Mouse (Mus musculus): ENCODE results near the gene Gm42517.

The Gm42517 gene

DNA sequence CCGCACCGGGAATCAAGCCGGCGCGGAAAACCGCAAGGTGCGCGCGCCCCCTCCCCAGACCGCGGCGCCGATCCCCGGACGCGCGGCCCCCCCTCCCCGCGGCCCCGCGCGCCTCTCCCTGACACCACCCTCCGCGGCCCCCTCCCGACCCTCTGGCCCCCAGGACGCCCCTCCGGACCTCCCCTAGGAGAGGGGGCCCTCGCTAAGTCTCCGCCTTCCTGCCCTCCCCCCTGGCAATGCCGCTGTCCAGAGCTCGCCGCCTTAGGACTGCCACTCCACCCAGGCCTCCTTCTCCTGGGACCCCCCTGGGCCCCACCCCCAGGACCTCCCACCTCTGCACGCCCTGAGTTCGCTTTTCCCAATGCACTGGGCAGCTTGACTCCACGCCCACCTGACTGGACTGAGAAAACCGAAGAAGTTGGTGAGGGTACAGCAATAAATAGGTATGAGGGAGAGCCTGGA, at the start of gene Gm42517:
TSS of gene Gm42517 (minus strand) at position 52 of the 462 bp plus-strand sequence.
- no peak for DNase-seq (ENCODE audit: low spot score)

DNA sequence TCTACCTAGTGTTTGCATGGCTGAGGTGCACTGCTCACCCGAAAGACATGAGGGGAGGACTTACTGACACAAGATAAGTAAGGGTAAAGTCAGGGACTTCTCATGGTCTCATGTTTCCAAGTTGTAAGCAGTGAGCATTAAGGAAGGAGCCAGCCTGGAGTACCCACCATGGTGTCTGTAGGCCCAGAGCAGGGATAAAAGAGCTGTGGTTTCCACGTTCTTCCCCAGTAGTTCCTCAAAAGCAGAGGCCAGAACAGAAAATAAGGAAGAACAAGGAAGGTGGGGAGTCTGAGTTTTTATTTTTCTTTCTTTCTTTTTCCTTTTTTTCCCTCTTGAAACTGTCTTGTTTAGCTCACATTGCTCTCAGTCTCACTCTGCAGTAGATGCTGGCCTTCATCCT, 47.0 kb upstream of the Gm42517 start:
- DNase-seq (ENCODE audit: low spot score) = no peak

DNA sequence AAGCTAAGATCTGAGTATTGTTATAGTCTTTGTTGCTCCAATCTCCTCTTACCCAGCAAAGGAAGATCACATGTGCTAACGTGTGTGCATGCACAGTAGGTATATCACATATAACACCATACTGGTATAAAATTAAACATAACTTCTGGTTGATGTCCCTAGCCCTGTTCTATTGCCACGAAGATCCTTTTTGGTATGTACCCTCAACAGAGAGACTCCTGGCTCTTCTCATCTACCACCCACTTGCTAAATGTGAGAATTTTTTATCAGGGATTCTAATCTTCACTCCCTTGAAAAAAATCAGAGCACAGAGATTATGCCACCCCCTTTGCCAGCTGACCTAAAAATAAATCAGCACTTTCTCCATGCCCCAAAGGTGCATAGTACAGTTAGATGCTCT, 39.3 kb upstream of the Gm42517 start:
- no peak for DNase-seq (ENCODE audit: low spot score)

DNA sequence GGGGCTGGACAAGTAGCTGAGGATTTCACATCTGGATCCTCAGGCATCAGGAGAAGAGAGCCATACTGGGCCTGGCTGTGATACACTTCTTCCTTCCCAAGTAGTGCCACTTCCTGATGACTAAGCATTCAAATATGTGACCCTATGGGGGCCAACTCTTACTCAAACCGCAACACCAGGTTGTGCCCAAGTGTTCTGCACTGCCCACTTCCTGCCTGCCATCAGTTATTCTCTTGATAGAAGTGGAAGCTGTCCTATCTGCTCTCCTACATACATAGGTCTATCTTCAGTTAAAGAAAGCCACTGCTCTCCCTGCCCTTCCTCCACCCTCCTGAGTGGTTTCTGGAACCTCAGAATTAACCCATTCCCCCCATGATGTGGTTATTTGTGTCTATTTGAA, 37.7 kb upstream of the Gm42517 start:
- no peak for DNase-seq (ENCODE audit: low spot score)

DNA sequence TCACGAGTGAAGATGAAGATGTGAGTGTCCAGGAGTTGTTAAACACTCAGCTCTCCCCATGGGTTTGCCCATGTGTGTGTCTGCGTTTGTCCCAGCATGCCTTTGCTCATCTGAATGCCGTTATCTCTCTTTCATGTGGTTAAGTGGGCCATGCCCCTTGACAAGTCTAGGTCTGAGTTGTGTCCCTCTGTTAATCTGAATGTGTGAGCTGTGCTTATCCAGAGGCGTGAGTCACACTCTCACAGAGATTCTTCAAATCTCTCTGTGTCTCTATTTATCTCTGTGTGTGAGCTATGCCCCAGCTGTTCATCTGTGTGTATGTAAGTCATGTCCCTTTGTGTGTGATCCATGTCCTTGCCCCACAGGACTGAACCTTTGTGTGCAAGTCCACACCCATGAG, 35.7 kb upstream of the Gm42517 start:
- DNase-seq (ENCODE audit: low spot score) = no peak

DNA sequence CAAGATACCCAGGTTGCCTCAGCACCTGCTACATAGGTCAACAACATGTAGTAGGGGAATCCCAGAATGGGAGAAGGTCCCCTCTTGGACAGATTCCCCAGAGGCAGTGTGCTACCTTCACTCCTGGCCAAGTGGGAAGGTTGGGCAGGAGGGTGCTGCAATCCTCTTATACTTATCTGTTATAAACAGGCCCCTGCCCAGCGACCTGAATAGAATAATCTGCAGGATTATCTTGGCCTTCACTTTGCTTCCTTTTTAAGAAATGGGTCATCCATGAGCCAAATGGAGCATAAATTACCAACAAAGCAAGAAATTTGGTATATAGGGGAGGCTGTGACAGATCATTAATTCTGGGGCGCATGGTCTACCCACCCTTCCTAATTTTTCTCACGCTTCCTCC, 22.0 kb upstream of the Gm42517 start:
- DNase-seq (ENCODE audit: low spot score) = no peak

DNA sequence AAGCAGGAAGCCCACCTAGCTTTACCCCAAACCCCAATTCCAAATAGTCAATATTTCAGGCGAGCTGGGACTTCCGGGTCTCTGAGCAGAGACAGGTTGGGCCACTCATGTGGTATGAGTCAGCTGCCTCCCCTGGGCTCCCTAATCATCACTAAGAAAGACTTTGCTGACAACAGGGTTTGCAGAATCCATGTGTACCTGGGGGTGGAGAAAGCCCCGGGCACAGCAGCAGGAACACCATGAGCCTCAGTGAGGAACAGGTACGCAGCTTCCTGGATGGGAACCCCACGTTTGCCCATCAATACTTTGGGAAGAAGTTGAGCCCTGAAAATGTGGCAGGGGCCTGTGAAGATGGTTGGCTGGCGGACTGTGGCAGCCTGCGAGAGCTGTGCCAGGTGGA, 20.5 kb upstream of the Gm42517 start, which contains the start of gene Pde6b:
TSS of gene Pde6b (plus strand) at position 191 of the 400 bp plus-strand sequence.
- DNase-seq (ENCODE audit: low spot score) = no peak

DNA sequence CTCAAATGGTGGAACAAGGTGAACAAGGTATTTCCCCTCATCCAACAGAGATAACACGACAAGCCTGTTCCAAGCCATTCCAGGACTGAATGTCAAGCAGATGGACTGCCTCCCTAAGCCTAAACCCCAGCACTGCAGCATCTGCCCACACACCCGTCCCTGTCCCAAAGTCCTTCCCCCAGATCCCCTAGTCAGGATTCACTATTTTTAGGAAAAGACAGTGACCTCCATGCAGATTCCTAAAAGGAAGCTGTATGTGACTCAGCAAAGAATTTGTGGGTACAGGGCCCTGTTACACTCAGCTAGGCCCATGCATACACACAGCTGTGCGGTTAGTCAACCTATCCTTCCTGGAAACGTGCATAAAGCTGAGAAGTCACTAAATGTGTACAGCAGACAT, 18.7 kb upstream of the Gm42517 start:
- DNase-seq (ENCODE audit: low spot score) = no peak

DNA sequence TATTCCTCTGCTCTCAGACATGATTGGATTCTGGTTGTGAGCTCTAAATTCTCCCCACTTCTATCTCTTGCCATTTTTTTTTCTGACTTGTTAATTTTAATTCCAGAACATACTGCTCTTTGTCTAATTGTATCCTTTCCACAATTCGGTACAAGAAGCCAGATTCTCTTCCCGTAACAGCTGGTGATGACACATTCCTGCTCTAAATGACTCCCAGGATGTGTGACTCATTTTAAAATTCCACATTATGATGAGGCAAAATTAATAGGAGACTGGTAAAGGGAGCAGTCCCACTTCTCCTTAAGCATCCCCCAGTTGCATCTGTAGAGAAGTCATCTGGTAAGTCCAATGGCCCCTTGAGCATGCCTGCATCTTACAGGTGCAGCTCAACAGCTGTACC, 17.9 kb upstream of the Gm42517 start:
- no peak for DNase-seq (ENCODE audit: low spot score)

DNA sequence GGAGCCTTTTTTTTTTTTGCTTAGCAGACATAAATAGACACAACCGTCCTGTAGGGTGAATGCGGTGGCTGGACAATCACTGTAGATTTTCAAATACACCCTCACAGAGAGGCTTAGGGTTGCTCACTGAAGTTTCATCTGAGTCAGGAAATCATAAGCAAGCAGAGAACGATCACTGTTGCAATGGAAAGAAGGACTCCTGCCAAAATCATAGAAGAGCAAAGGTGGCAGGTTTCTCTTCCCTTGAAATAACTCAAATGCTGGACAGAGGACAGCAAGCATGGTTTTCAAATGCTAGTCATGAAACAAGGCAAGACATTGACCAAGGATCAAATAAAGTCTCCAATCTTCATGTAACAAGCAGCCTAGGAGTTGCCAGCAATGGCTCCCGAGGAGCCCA, 10.6 kb upstream of the Gm42517 start:
- no peak for DNase-seq (ENCODE audit: low spot score)

DNA sequence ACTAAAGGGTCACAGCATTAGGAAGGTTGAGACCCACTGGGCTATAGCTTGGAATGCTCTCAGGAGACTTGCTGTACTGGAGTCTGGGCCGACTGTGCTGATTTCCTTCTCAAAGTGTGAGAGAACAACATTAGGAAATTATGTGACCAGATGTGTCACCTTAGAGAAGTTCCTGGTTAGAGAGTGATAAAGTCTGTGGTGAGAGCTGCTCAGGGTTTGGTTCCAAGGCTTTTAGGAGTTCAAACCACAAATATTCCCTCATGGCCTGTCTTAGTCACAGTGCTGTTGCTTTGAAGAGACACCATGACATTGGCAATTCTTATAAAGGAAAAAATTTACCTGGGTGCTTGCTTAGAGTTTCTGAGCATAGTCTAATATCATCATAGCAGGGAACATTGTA, 8.3 kb upstream of the Gm42517 start:
- no peak for DNase-seq (ENCODE audit: low spot score)

DNA sequence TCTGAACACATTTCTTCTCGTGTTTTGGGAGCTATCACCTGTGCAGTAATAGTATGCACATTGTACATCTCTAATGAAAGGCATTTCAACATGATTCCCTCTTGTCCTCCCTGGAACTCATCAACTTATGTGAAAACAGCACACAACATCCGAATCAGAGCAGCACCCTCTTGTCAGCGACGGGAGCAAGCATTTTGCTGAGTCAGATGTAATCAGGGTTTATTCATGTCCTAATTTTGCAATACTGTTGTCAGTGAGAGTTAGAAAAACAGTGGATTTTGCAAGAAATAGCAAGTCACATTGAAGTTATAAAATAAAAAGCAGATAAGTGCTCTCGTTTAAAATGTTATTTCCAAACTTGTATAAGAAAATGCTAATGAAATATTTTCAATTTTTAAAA, 6.4 kb upstream of the Gm42517 start:
- DNase-seq (ENCODE audit: low spot score) = no peak

DNA sequence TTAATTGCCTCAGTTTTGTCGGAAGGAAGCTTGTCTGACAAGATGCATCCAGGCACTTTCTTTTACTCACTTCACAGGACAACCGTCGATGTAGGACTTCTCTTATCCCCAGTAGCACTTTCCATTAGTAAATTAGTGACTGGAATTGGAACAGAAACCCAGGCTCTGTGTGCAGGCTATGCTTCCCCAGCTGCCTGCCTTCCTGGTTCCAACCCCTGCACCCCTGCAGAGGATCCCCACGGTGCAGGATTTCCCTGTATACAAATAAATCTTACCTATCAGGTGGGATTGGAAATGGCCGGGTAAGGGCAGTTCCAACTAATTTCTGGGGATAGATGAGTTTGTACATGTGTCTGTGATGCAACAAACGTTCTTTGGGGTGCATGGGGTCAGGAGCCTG, 2.2 kb upstream of the Gm42517 start:
- DNase-seq (ENCODE audit: low spot score) = no peak

DNA sequence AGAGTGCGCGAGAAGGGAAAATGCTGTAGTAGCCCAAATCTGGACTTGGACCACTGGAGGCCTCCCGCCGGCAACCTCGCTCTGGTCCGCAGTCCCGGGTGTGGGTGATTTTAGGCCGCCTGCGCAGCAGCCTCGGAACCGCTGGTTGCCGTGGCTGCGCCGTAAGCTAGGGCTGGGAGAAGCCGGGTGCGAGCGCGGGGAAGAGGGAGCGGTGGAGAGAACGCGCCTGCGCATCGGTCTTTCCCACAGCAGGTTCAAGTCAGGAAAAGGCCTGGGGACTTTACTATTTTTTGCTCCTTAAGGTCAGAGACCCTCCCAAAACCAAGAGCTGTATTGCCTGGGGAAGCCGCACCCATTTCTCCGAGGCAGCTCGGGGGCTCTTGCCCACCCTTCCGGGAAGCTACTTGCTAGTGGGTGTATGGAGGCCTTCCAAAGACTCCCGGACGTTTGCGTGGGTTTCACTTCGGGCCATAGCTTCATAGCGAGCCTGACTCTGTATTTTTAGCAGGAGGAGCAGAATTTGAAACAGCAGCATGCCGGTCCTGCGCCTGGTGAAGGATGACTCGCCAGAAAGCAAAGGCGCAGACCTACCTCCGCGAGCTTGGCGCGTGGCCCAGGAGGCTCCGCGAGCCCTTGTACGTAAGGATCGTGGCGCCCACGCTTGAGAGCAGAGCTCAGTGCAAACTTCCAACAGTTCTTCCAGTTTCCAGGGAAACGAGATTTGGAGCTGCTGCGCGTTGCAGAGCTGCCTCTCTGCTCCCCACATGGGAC, 1.3 kb upstream of the Gm42517 start:
- no peak for DNase-seq (ENCODE audit: low spot score)

DNA sequence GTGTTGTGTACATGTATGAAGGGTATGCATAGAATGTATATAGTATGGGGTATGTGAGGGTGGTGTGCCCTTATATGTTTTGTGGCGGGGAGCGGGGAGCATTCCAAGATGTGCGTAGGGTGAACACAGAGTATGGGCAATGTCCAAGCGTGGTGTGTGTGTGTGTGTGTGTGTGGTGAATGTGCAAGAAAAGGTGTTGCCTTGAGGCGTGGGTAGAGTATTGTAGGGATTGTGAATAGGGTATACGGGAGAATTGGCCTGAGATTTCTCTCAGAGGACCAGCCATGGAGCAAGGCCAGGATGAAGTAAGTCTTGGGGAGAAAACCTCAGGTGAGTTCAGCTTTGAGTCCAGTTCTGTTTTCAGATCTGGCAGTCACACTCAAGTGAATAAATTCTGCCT, 724 bp upstream of the Gm42517 start:
- DNase-seq (ENCODE audit: low spot score) = no peak

DNA sequence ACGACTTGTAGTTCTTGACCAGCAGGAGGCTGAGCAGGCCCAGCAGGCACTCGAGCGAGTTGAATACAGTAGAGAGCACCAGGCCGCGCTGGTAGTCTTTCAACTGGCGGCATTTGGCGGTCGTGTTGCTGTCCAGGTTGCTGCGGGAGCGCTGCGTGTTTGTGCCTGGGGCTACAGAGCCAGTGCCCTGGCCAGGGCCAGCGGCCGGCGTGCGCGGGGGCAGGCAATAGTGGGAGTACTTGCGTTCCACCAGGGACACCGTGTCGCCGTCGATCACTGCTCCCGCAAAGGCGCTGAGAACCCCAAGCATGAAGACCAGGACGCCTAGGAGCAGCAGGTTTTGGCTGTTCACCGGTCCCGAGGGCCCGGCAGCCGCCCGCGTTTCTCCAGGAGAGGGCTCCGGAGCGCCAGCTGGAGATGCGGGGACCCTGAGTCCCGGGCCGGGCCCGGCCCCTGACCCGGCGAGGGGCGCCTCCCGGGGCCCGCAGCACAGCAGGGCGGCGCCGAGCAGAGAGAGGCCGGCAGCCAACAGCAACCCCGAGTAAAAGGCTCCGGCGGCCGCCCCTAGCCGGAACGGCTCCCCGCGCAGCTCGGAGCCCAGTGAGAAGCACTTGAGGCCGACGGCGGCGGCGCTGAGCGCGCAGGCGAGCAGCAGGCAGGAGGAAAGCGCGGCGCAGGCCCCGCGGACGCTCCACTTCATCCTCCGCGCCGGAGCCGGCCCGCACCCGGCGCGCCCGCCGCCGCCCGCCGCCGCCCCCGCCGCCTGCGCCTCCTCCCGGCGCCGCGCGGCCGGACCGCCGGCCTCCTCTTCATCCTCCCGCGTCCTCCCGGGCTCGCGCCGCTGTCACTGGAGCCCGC, 509 bp downstream of the Gm42517 start:
- DNase-seq (ENCODE audit: low spot score) = no peak

DNA sequence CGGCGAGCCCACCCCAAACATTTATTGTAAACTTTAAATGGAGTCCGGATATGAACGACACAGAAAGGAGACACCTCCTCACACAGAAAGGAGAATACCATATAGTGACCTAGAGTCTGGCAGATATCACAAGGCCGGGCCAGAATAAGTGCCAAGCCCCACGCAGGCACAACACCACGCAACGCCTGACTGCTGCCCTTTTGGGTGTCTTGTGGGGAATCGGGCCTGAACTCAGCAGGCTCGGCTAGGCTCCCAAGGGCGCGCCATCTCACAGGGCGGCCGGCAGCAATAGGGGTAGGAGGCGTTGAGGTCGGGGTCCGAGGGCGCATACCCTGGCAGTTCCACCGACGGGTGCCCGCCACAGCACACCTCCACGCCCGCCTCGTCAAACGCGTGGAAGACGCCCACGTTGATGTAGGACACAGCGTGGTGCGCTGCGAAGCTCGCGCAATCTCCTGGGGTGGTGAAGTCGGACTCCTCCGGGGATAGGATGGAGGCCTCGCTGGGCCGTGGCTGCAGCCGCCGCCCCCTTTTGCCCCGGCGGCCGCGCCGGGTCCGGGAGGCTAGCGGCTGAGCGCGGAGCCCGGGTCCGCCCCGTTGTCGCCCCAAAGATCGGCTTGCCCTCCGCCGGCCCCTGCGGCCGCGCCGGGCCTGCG, 1.3 kb downstream of the Gm42517 start:
- DNase-seq (ENCODE audit: low spot score) = no peak

DNA sequence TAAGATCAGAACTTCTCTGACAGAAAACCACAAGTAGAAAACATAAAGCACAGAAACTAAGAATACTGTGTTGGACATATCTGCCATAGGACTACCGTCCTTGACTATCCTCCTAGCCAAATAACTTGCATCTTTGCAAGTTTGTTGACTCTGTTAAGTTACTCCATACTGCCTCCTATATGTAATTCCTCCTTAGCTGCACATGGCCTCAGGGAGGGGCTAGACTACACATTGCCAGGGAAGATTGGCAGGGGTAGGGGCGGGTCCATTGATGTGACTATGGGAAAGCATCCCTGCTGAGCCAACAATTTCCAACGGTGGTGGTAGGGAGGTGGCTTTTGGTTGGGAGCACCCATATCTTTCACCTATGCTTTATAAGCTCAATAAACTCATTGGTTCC, 5.4 kb downstream of the Gm42517 start:
- no peak for DNase-seq (ENCODE audit: low spot score)

DNA sequence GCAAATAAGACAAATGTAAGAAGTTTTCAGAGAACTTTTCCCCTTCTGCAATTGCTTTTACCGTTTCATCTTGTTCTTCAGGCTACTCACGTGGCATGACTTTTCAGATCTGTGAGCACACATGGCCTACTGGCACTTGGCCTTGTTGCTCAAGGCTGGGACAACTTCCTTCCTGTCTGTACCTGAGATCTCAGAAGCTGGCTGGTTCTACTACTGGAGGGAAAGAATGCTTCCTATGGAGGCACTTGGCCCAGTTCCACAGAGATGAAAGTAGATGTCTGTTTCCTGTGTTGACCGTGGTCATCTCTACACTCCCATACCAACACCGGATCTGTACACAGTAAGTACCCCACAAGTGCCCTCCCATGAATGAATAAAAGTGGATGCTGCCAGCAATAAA, 7.5 kb downstream of the Gm42517 start:
- no peak for DNase-seq (ENCODE audit: low spot score)

DNA sequence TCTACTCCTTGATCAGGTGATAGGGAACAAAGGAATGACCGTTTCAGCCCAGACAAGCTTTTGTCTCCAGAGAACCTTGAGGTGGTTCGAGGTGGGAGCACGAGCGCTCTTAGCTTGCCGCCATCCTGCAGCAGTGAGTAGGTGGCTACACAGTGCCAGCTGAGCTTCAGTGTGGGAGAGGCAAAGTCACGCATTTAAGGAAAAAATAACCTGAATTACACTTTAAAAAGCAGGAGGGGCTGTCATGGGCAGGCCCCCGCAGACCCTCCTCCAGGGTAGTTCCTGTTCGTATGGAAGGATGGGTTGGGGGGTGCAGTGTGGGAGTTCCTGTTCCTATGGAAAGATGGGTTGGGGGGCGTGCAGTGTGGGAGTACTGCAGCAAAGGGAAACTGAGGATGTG, 8.2 kb downstream of the Gm42517 start:
- DNase-seq (ENCODE audit: low spot score) = no peak

DNA sequence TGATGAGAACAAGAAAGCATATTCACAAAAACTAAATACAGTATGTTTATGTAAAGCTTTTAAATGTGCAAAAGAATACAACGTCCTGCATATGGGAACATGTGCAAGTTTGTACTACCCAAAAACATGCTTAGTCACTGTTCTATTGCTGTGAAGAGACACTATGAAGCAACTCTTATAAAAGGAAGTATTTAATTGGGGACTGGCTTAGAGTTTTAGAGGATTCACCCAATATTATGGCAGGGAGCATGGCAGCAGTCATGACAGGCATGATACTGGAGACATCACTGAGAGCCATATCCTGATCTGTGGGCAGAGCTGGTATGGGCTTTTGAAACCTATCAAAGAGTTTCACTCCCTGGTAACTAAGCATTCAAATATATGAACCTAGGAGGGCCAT, 9.9 kb downstream of the Gm42517 start:
- no peak for DNase-seq (ENCODE audit: low spot score)

DNA sequence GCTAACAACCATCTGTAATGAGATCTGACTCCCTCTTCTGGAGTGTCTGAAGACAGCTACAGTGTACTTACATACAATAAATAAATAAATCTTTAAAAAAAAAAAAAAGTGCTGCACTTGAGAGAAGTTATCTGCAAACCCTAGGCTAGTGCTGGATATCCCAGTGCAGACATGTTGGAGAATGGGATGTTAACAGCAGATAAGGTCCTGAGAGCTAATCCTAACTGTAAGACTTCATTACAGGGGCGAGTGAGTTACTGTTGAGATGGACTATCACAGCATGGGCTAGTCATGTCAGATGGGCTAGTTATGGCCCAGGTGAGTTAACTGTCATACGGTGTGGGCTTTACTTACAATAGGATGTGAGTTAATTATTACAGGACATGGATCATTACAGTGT, 13.7 kb downstream of the Gm42517 start:
- no peak for DNase-seq (ENCODE audit: low spot score)

Data from T-cell, adult 2 months (primary cell).